Mouse (Mus musculus): ENCODE measurements around the gene Thsd7a.

DNA sequence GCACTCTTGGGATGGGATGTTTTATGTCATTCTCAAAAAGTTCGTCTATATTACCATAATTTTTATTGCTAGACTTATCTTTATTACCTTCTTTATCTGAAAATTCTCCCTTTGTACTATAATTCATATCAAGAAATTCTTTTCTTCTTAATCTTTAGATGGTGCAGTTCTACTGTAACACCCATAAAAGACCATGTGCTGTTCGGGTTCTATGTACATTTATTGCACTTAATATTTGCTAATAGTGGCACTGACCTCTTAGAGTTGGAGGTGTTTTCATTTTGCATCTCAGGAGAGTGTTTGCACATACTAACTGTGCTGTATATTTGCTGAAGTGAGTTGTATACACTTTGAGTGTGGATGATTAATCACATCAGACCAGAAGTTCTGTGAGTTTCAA, 23.6 kb upstream of the Thsd7a start:
- no peak for TF ChIP-seq POLR2A (IDR thresholded peaks at IDR 0.05; ENCODE audit: extremely low read depth, insufficient read depth, low read length)
- no peak for TF ChIP-seq CTCF (IDR thresholded peaks at IDR 0.05; ENCODE audit: low read depth, low read length)
